Comparison of ENCODE assay signal across 10 mouse cellular contexts in genomic region chr7:109719286-109719685, GRCm38 (mm10). TPM values are rescaled to one million over a fixed set of nuclear protein-coding genes. Genes with fewer than 3 reads are reported as not detected.
A peak's percentile ranks its signal among the peaks of the same experiment; 100 is the strongest.
DNase-seq lines count a peak whose midpoint lies in the region; ATAC-seq and TF ChIP-seq lines count a peak whose summit lies in the region.
"Had no signal": no experiment of that assay in that cellular context is flagged by ENCODE, and none has a peak within 500 bp of the region (broad histone marks: within the 10 kb centered on the region; RNA-seq: fewer than 3 reads in every experiment).

No protein-coding gene starts in this region.

- H3K4me3 ChIP-seq in kidney, postnatal 0 days (replicated peaks; ENCODE audit: low read depth, low read length), result no peak overlapping the region
- H3K4me3 ChIP-seq in kidney, embryonic 15.5 days (replicated peaks), result no peak overlapping the region
- H3K4me3 ChIP-seq in intestine, embryonic 16.5 days (ENCODE audit: low read length), result no peak overlapping the region
- H3K4me3 ChIP-seq: embryonic facial prominence, embryonic 13.5 days; limb, embryonic 12.5 days had no signal

- H3K27ac ChIP-seq in kidney, postnatal 0 days, result no peak overlapping the region
- H3K27ac ChIP-seq in kidney, embryonic 15.5 days, result no peak overlapping the region
- no peak overlapping the region for H3K27ac ChIP-seq in intestine, embryonic 16.5 days (ENCODE audit: low read length)
- H3K27ac ChIP-seq: embryonic facial prominence, embryonic 13.5 days; limb, embryonic 12.5 days had no signal

- peak; percentile 19 for DNase-seq in adrenal gland, adult 2 months
- no peak for DNase-seq in adrenal gland, adult 8-10 months
- DNase-seq in kidney, postnatal 0 days (ENCODE audit: low spot score), result peak; percentile 63
- DNase-seq in urinary bladder, postnatal 14 days (ENCODE audit: low spot score), result peak; percentile 41
- DNase-seq in urinary bladder, postnatal 4 days (ENCODE audit: low spot score in 2 of 2), result no peak
- DNase-seq in lung, postnatal 14 days, result peak; percentile 68

- no peak for ATAC-seq in kidney, postnatal 0 days (replicated peaks; ENCODE audit: low FRiP score, low read depth)
- no peak for ATAC-seq in kidney, embryonic 15.5 days (replicated peaks; ENCODE audit: low FRiP score)
- no peak for ATAC-seq in intestine, embryonic 16.5 days

- no peaks in the 10 kb centered on the region for H3K36me3 ChIP-seq in kidney, postnatal 0 days (ENCODE audit: insufficient read depth, low read length)
- no peaks in the 10 kb centered on the region for H3K36me3 ChIP-seq in kidney, embryonic 15.5 days
- H3K36me3 ChIP-seq in intestine, embryonic 16.5 days (ENCODE audit: control insufficient read depth, insufficient read depth, low read length), result no peaks in the 10 kb centered on the region
- H3K36me3 ChIP-seq: embryonic facial prominence, embryonic 13.5 days; limb, embryonic 12.5 days had no signal

- H3K4me2 ChIP-seq in kidney, postnatal 0 days (ENCODE audit: low read length), result no peak overlapping the region
- no peak overlapping the region for H3K4me2 ChIP-seq in kidney, embryonic 15.5 days
- H3K4me2 ChIP-seq in intestine, embryonic 16.5 days (ENCODE audit: low read depth, low read length), result no peak overlapping the region
- H3K4me2 ChIP-seq: embryonic facial prominence, embryonic 13.5 days; limb, embryonic 12.5 days had no signal

- WGBS in kidney, postnatal 0 days, result 60% methylated on average over 9 of the region's 9 CpGs
- WGBS in kidney, embryonic 15.5 days, result 61% methylated on average over 9 of the region's 9 CpGs
- 65% methylated on average over 9 of the region's 9 CpGs for WGBS in intestine, embryonic 16.5 days

- no peaks in the 10 kb centered on the region for H3K4me1 ChIP-seq in kidney, postnatal 0 days (replicated peaks; ENCODE audit: insufficient read depth, low read length)
- no peaks in the 10 kb centered on the region for H3K4me1 ChIP-seq in kidney, embryonic 15.5 days
- no peaks in the 10 kb centered on the region for H3K4me1 ChIP-seq in intestine, embryonic 16.5 days (ENCODE audit: control insufficient read depth, insufficient read depth, low read length)
- H3K4me1 ChIP-seq: embryonic facial prominence, embryonic 13.5 days; limb, embryonic 12.5 days had no signal

- H3K27me3 ChIP-seq in kidney, postnatal 0 days (ENCODE audit: insufficient read depth, low read length), result no peaks in the 10 kb centered on the region
- no peaks in the 10 kb centered on the region for H3K27me3 ChIP-seq in kidney, embryonic 15.5 days
- H3K27me3 ChIP-seq in intestine, embryonic 16.5 days (replicated peaks; ENCODE audit: control insufficient read depth, insufficient read depth, low read length), result no peaks in the 10 kb centered on the region
- H3K27me3 ChIP-seq: embryonic facial prominence, embryonic 13.5 days; limb, embryonic 12.5 days had no signal

- no peak overlapping the region for H3K9ac ChIP-seq in kidney, postnatal 0 days (ENCODE audit: low read depth, low read length)
- H3K9ac ChIP-seq in kidney, embryonic 15.5 days, result no peak overlapping the region
- no peak overlapping the region for H3K9ac ChIP-seq in intestine, embryonic 16.5 days (ENCODE audit: low read depth, low read length)
- H3K9ac ChIP-seq: embryonic facial prominence, embryonic 13.5 days; limb, embryonic 12.5 days had no signal

- peak; percentile 67 for TF ChIP-seq CTCF in kidney, postnatal 0 days (IDR thresholded peaks at IDR 0.05; ENCODE audit: low read depth)

- no peaks in the 10 kb centered on the region for H3K9me3 ChIP-seq in kidney, postnatal 0 days (replicated peaks; ENCODE audit: low read length)
- H3K9me3 ChIP-seq in kidney, embryonic 15.5 days (replicated peaks), result no peaks in the 10 kb centered on the region
- no peaks in the 10 kb centered on the region; the same call in 1 of the 2 replicates for H3K9me3 ChIP-seq in intestine, embryonic 16.5 days (ENCODE audit: control insufficient read depth, low read length)
- H3K9me3 ChIP-seq: embryonic facial prominence, embryonic 13.5 days had no signal

RNA-seq across cellular contexts. Expression of gene BC051019, which starts 4.4 kb away (rescaled TPM):
- not detected for total RNA-seq in adrenal gland, adult 2 months (2021)
- polyA plus RNA-seq in adrenal gland, adult 2 months (2012; rRNA removed), result not detected in 2 replicates
- total RNA-seq in adrenal gland, adult 8-10 months (2022), result under 1 TPM in 1 of 4 experiments, not detected in 3; 0.44 TPM
- not detected in 2 replicates for polyA plus RNA-seq in kidney, postnatal 0 days (2015; fragmentation: Nextera tagmentation; extraction: Ambion mirVana)
- polyA plus RNA-seq in kidney, embryonic 15.5 days (2015; fragmentation: Nextera tagmentation; extraction: Ambion mirVana), result 0.19 TPM in 1 of 2 replicates, not detected in the other
- 0.13 TPM in 1 of 2 replicates, not detected in the other for polyA plus RNA-seq in intestine, embryonic 16.5 days (2015; fragmentation: Nextera tagmentation; extraction: Ambion mirVana)

RNA-seq across cellular contexts. Expression of gene Ascl3, which starts 12.2 kb away (rescaled TPM):
- total RNA-seq in adrenal gland, adult 2 months (2021), result not detected
- 0.63 and 1.4 TPM in 2 replicates for polyA plus RNA-seq in adrenal gland, adult 2 months (2012; rRNA removed)
- under 1 TPM in 2 of 4 experiments, not detected in 2; 0.46 to 0.99 TPM for total RNA-seq in adrenal gland, adult 8-10 months (2022)
- polyA plus RNA-seq in kidney, postnatal 0 days (2015; fragmentation: Nextera tagmentation; extraction: Ambion mirVana), result 0.61 and 0.68 TPM in 2 replicates
- 0.24 TPM in 1 of 2 replicates, not detected in the other for polyA plus RNA-seq in kidney, embryonic 15.5 days (2015; fragmentation: Nextera tagmentation; extraction: Ambion mirVana)
- polyA plus RNA-seq in intestine, embryonic 16.5 days (2015; fragmentation: Nextera tagmentation; extraction: Ambion mirVana), result 0.33 and 0.61 TPM in 2 replicates
- polyA plus RNA-seq: embryonic facial prominence, embryonic 13.5 days; limb, embryonic 12.5 days had no signal

RNA-seq across cellular contexts. Expression of gene Akip1, which starts 15.8 kb away (rescaled TPM):
- total RNA-seq in adrenal gland, adult 2 months (2021), result 10 to 100 TPM; 22.1 to 26.9 TPM
- polyA plus RNA-seq in adrenal gland, adult 2 months (2012; rRNA removed), result 5.5 and 6.0 TPM in 2 replicates
- 10 to 100 TPM; 21.7 to 30.6 (median 23.6) TPM for total RNA-seq in adrenal gland, adult 8-10 months (2022)
- polyA plus RNA-seq in kidney, postnatal 0 days (2015; fragmentation: Nextera tagmentation; extraction: Ambion mirVana), result 33.1 and 33.6 TPM in 2 replicates
- 27.2 and 31.3 TPM in 2 replicates for polyA plus RNA-seq in kidney, embryonic 15.5 days (2015; fragmentation: Nextera tagmentation; extraction: Ambion mirVana)
- polyA plus RNA-seq in intestine, embryonic 16.5 days (2015; fragmentation: Nextera tagmentation; extraction: Ambion mirVana), result 37.6 and 40.9 TPM in 2 replicates

RNA-seq across cellular contexts. Expression of gene St5, which starts 15.9 kb away (rescaled TPM):
- 10 to 100 TPM; 34.7 to 51.5 TPM for total RNA-seq in adrenal gland, adult 2 months (2021)
- polyA plus RNA-seq in adrenal gland, adult 2 months (2012; rRNA removed), result 18.9 and 19.2 TPM in 2 replicates
- total RNA-seq in adrenal gland, adult 8-10 months (2022), result 10 to 100 TPM; 26.9 to 62.4 (median 40.9) TPM
- 40.3 and 42.2 TPM in 2 replicates for polyA plus RNA-seq in kidney, postnatal 0 days (2015; fragmentation: Nextera tagmentation; extraction: Ambion mirVana)
- 34.5 and 35.4 TPM in 2 replicates for polyA plus RNA-seq in kidney, embryonic 15.5 days (2015; fragmentation: Nextera tagmentation; extraction: Ambion mirVana)
- 66.9 and 71.9 TPM in 2 replicates for polyA plus RNA-seq in intestine, embryonic 16.5 days (2015; fragmentation: Nextera tagmentation; extraction: Ambion mirVana)

RNA-seq across cellular contexts. Expression of gene Tmem9b, which starts 33.4 kb away (rescaled TPM):
- total RNA-seq in adrenal gland, adult 2 months (2021), result 10 to 100 TPM; 41.5 to 51.5 TPM
- polyA plus RNA-seq in adrenal gland, adult 2 months (2012; rRNA removed), result 17.5 and 17.6 TPM in 2 replicates
- 10 to 100 TPM; 48.7 to 52.2 (median 51.1) TPM for total RNA-seq in adrenal gland, adult 8-10 months (2022)
- 94.9 and 95.7 TPM in 2 replicates for polyA plus RNA-seq in kidney, postnatal 0 days (2015; fragmentation: Nextera tagmentation; extraction: Ambion mirVana)
- 52.0 and 55.4 TPM in 2 replicates for polyA plus RNA-seq in kidney, embryonic 15.5 days (2015; fragmentation: Nextera tagmentation; extraction: Ambion mirVana)
- 80.7 and 86.1 TPM in 2 replicates for polyA plus RNA-seq in intestine, embryonic 16.5 days (2015; fragmentation: Nextera tagmentation; extraction: Ambion mirVana)

Comparison
In these comparisons a context has a peak if more than half of its experiments do, and no peak if none do; other contexts are left out.
1. DNase-seq: peak in adrenal gland, adult 2 months (single experiment), kidney, postnatal 0 days (single experiment), urinary bladder, postnatal 14 days (single experiment) and lung, postnatal 14 days (single experiment); none in adrenal gland, adult 8-10 months (single experiment) and urinary bladder, postnatal 4 days (0 of 2).